Mouse (Mus musculus): ENCODE results near the gene Iffo2. TPM values are rescaled to one million over a fixed set of nuclear protein-coding genes. Genes with fewer than 3 reads are reported as not detected.

Iffo2 gene
- polyA plus RNA-seq, 1 experiment from 2014 or later, result 3.2 TPM

DNA sequence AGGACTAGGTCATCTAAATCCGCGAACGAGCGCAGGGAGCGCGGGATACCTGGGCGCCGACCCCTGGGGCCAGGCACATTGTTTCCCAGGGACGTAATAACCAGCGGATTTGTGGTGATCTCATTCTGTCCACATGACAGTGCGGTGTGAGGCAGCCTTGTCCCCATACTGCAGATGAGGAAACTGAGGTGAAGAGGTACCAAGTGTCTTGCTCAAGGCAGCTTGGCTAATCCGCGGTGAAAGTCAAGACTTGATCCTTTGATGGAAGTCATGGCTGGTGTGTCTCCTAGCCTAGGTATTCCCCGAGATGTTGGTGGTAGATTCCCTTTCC, 45.3 kb downstream of the Iffo2 start:
- 8% methylated on average over 14 of the region's 14 CpGs for WGBS
- no peak for ATAC-seq
- Histone ChIP-seq H3K4me2 (replicated peaks) (peak overlapping the region; percentile 94), H3K4me3 (replicated peaks) (peak overlapping the region; percentile 78), H3K27me3 (replicated peaks) (no peaks in the 10 kb centered on the region), H3K4me1 (replicated peaks) (peaks cover 41% of the 10 kb centered on the region), H3K27ac (peak overlapping the region; percentile 83; the same call in 1 of the 2 replicates), H3K9me3 (no peaks in the 10 kb centered on the region), H3K36me3 (no peaks in the 10 kb centered on the region), H3K9ac (peak overlapping the region; percentile 82)

DNA sequence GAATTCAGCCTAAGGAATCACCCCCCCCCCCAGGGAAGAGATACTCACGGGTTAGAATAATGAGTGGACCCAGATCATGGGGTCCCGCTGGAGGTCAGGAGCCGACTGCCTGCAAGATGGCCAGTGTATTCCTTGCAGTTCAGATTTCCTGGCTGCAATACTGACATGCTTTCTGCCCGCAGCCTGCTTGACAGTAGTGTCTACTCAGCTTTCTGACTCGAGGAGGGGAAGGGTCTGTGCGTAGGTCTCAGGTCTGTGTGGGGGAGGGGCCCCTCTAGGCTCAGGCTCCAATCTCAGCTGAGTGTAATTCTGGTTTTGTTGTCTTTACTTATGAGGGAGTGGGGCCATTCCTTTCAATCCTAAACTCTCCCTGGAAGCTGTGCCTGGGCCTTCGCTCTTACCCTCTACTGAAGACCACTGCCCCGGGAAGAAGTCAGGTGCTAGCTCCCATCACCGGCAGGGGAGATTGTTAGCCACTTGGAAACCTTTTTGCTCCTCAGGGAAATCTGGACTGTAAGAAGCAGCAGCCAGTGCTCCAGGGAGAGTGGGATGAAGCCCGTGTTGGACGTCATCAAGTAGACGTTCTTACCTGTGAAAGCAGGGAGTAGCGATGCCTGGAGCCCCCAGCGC, 46.0 kb downstream of the Iffo2 start:
- 45% methylated on average over 14 of the region's 14 CpGs for WGBS
- Histone ChIP-seq H3K27ac (no peak overlapping the region), H3K4me3 (replicated peaks) (peak overlapping the region; percentile 78), H3K27me3 (replicated peaks) (no peaks in the 10 kb centered on the region), H3K9me3 (no peaks in the 10 kb centered on the region), H3K4me2 (replicated peaks) (peak overlapping the region; percentile 94), H3K36me3 (no peaks in the 10 kb centered on the region), H3K9ac (peak overlapping the region; percentile 82), H3K4me1 (replicated peaks) (peaks cover 48% of the 10 kb centered on the region)
- ATAC-seq, result no peak

GRCm38 (mm10) chr4:139577006-139577405, 46.7 kb downstream of the Iffo2 start:
- peak overlapping the region; percentile 78 for H3K4me3 ChIP-seq (replicated peaks)
- peak overlapping the region; percentile 94 for H3K4me2 ChIP-seq (replicated peaks)
- no peaks in the 10 kb centered on the region for H3K9me3 ChIP-seq
- peaks cover 54% of the 10 kb centered on the region for H3K4me1 ChIP-seq (replicated peaks)
- H3K27me3 ChIP-seq (replicated peaks), result no peaks in the 10 kb centered on the region
- no peak overlapping the region for H3K27ac ChIP-seq
- 81% methylated on average over 7 of the region's 7 CpGs for WGBS
- ATAC-seq, result no peak
- H3K36me3 ChIP-seq, result no peaks in the 10 kb centered on the region
- H3K9ac ChIP-seq, result peak overlapping the region; percentile 82; the same call in 1 of the 2 replicates

DNA sequence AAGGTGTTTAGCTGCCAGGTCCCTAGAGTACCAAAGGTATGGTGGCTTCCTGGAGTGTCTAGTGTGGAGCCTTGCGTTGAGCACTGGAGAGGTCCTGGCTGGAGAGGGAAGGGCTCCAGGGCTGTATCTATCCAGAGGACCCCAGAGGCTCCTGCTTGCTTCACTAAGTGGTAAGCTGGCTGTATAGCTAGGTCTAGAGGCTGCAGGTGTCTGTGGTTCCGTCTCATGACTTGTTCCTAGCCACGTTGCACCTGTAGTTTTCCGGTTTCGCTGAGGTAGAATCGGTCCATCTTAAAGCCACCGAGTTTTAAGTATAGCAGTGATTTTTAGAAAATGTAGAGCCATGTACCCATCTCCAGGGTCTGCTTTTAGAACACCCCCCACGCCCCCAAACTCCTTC, 48.0 kb downstream of the Iffo2 start:
- no peak overlapping the region for H3K4me3 ChIP-seq (replicated peaks)
- no peak overlapping the region for H3K9ac ChIP-seq
- no peak for ATAC-seq
- peaks cover 66% of the 10 kb centered on the region for H3K4me1 ChIP-seq (replicated peaks)
- 0 out of 2 replicates have a peak overlapping the region, but pooled peaks have one; percentile 10 for H3K4me2 ChIP-seq (replicated peaks)
- H3K27ac ChIP-seq, result no peak overlapping the region
- 88% methylated on average over 8 of the region's 8 CpGs for WGBS
- no peaks in the 10 kb centered on the region for H3K9me3 ChIP-seq
- H3K27me3 ChIP-seq (replicated peaks), result no peaks in the 10 kb centered on the region
- no peaks in the 10 kb centered on the region for H3K36me3 ChIP-seq

DNA sequence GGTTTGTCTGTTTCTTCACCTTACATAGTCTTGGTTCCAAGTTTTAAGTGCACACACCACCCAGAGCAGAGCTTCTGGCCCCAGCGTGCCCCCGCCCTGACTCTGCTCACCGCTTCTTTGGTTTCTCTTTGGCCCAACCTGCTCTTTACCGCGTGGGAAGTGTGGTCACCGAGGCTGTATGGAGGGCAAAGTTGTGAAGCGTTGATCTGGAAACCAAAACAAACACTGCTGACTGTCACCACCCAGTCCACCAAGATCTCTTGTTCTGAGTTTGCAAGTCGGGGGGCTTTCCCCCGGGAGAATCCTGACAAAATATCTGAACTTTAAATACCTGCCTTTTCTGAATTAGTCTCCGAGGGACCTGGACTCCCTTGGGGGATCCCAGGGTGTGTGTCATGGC, 48.7 kb downstream of the Iffo2 start:
- H3K4me1 ChIP-seq (replicated peaks), result peaks cover 62% of the 10 kb centered on the region
- H3K4me3 ChIP-seq (replicated peaks), result no peak overlapping the region
- H3K27me3 ChIP-seq (replicated peaks), result no peaks in the 10 kb centered on the region
- H3K4me2 ChIP-seq (replicated peaks), result no peak overlapping the region
- no peaks in the 10 kb centered on the region for H3K36me3 ChIP-seq
- H3K9me3 ChIP-seq, result no peaks in the 10 kb centered on the region
- no peak overlapping the region for H3K9ac ChIP-seq
- no peak overlapping the region for H3K27ac ChIP-seq
- 46% methylated on average over 10 of the region's 10 CpGs for WGBS
- no peak for ATAC-seq

GRCm38 (mm10) chr4:139579466-139579865, 49.1 kb downstream of the Iffo2 start:
- H3K4me2 ChIP-seq (replicated peaks), result no peak overlapping the region
- no peaks in the 10 kb centered on the region for H3K9me3 ChIP-seq
- H3K4me1 ChIP-seq (replicated peaks), result peaks cover 65% of the 10 kb centered on the region
- H3K4me3 ChIP-seq (replicated peaks), result no peak overlapping the region
- H3K27ac ChIP-seq, result peak overlapping the region; percentile 89
- H3K27me3 ChIP-seq (replicated peaks), result no peaks in the 10 kb centered on the region
- ATAC-seq, result no peak
- no peak overlapping the region for H3K9ac ChIP-seq
- no peaks in the 10 kb centered on the region for H3K36me3 ChIP-seq
- WGBS, result 43% methylated on average over 6 of the region's 6 CpGs

- peak overlapping the region; percentile 13 for H3K4me3 ChIP-seq (replicated peaks)
- H3K4me1 ChIP-seq (replicated peaks), result peaks cover 72% of the 10 kb centered on the region
- peak overlapping the region; percentile 89 for H3K27ac ChIP-seq
- H3K4me2 ChIP-seq (replicated peaks), result peak overlapping the region; percentile 55
- WGBS, result 8% methylated on average over 15 of the region's 15 CpGs
- no peaks in the 10 kb centered on the region for H3K36me3 ChIP-seq
- no peaks in the 10 kb centered on the region for H3K27me3 ChIP-seq (replicated peaks)
- H3K9me3 ChIP-seq, result no peaks in the 10 kb centered on the region
- peak overlapping the region; percentile 18; the same call in 1 of the 2 replicates for H3K9ac ChIP-seq
- peak; percentile 68 for ATAC-seq
Measured at GRCm38 (mm10) chr4:139580663-139581336, 50.5 kb downstream of the Iffo2 start.

DNA sequence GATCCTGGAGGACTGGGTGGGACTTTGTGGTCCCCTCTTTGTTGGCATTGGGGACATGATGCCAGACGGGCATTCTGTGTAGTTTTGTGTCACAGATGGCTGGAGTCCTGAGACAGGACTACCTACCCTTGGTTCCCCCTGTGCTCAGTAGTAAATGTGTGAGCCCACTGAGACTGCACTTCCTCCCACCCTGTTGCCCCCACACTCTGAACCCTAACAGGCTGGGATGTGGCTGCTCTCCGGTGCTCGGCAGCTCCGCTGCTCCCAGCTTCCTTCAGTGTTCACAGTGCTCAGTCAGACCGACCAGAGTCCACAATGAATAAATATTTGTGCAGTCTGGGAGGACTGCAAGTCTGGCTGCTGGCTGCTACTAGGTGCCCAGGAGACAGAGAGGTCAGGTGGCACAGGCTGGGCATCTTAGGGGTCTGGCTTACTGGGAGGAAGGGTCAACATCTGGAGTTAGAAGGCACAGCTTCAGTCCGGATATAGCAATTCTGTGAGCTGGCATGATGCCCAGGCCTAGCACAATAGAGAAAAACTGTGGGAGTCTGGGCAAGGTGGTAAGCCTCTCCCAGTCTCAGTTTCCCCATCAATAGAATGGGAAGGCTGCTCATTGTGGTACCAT, 51.2 kb downstream of the Iffo2 start:
- Histone ChIP-seq H3K36me3 (no peaks in the 10 kb centered on the region), H3K4me3 (replicated peaks) (peak overlapping the region; percentile 13), H3K27me3 (replicated peaks) (no peaks in the 10 kb centered on the region), H3K4me1 (replicated peaks) (peaks cover 70% of the 10 kb centered on the region), H3K27ac (peak overlapping the region; percentile 89), H3K4me2 (replicated peaks) (peak overlapping the region; percentile 55), H3K9me3 (no peaks in the 10 kb centered on the region), H3K9ac (0 out of 2 replicates have a peak overlapping the region, but pooled peaks have one; percentile 15)
- peak; percentile 52 for ATAC-seq
- WGBS, result 4% methylated on average over 6 of the region's 6 CpGs

- 65% methylated on average over 6 of the region's 6 CpGs for WGBS
- no peak for ATAC-seq
- H3K36me3 ChIP-seq, result no peaks in the 10 kb centered on the region
- H3K27me3 ChIP-seq (replicated peaks), result no peaks in the 10 kb centered on the region
- H3K4me1 ChIP-seq (replicated peaks), result peaks cover 66% of the 10 kb centered on the region
- no peak overlapping the region for H3K4me2 ChIP-seq (replicated peaks)
- no peak overlapping the region for H3K4me3 ChIP-seq (replicated peaks)
- H3K9ac ChIP-seq, result no peak overlapping the region
- no peaks in the 10 kb centered on the region for H3K9me3 ChIP-seq
- peak overlapping the region; percentile 18; the same call in 1 of the 2 replicates for H3K27ac ChIP-seq
Measured at GRCm38 (mm10) chr4:139582346-139582745, 52.0 kb downstream of the Iffo2 start.

- no peak for ATAC-seq
- Histone ChIP-seq H3K27me3 (replicated peaks) (no peaks in the 10 kb centered on the region), H3K36me3 (no peaks in the 10 kb centered on the region), H3K27ac (no peak overlapping the region), H3K9ac (no peak overlapping the region), H3K4me3 (replicated peaks) (no peak overlapping the region), H3K4me2 (replicated peaks) (no peak overlapping the region), H3K4me1 (replicated peaks) (peaks cover 72% of the 10 kb centered on the region), H3K9me3 (no peaks in the 10 kb centered on the region)
- WGBS, result 72% methylated on average over 3 of the region's 3 CpGs
Measured at GRCm38 (mm10) chr4:139582903-139583302, 52.6 kb downstream of the Iffo2 start.

- no peaks in the 10 kb centered on the region for H3K9me3 ChIP-seq
- H3K4me1 ChIP-seq (replicated peaks), result peaks cover 73% of the 10 kb centered on the region
- H3K27me3 ChIP-seq (replicated peaks), result no peaks in the 10 kb centered on the region
- H3K4me3 ChIP-seq (replicated peaks), result no peak overlapping the region
- H3K4me2 ChIP-seq (replicated peaks), result no peak overlapping the region
- 80% methylated on average over 11 of the region's 11 CpGs for WGBS
- no peak for ATAC-seq
- H3K9ac ChIP-seq, result no peak overlapping the region
- no peaks in the 10 kb centered on the region for H3K36me3 ChIP-seq
- H3K27ac ChIP-seq, result no peak overlapping the region
Measured at GRCm38 (mm10) chr4:139583629-139584245, 53.4 kb downstream of the Iffo2 start.

DNA sequence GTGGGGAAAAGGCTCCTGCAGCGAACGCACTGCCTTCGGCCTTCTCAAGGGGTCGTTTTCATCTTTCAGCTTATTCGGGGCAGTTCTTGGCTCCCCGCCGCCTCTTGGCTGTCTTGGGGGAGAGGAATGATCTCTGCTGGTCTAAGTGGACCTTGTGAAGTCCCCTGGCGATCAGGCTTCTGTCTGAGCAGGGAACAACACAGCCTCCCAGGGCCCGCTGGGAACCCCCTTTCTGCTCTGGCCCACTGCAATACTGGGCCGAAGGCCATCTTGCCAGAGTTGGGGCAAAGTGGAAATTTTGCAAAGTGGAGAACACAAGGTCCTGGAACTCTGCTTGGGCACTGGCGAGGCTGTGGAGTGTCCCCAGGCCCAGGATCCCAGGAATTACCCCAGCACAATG, 54.4 kb downstream of the Iffo2 start:
- Histone ChIP-seq H3K4me1 (replicated peaks) (peaks cover 64% of the 10 kb centered on the region), H3K4me2 (replicated peaks) (no peak overlapping the region), H3K9me3 (no peaks in the 10 kb centered on the region), H3K36me3 (no peaks in the 10 kb centered on the region), H3K27ac (peak overlapping the region; percentile 29; the same call in 1 of the 2 replicates), H3K9ac (no peak overlapping the region), H3K4me3 (replicated peaks) (no peak overlapping the region), H3K27me3 (replicated peaks) (no peaks in the 10 kb centered on the region)
- ATAC-seq, result no peak
- WGBS, result 80% methylated on average over 11 of the region's 11 CpGs
